In the genomic region with DNA sequence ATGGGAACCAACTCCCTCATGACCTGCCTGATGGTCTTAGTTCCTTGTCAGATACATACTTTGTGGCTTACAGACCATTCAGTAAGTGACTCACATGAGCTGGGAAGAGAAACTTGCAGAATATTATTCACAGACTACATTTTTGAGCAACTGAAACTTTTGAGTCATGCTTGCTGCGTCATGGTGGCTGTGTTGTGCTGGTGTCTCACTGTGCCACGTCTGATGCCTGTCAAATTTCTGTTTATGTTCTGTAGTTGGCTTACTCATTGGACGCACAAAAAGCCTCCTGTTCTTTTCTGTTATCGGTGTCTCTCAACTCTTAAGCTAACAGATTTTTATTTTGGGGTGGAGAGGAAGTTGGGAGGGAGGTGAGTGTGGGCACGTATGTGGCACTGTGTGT, we compare ENCODE assay signal across 20 mouse cellular contexts.
DNase-seq lines count a peak whose midpoint lies in the region; ATAC-seq and TF ChIP-seq lines count a peak whose summit lies in the region.
"Had no signal": no experiment of that assay in that cellular context is flagged by ENCODE, and none has a peak within 500 bp of the region (broad histone marks: within the 10 kb centered on the region; RNA-seq: fewer than 3 reads in every experiment).

No protein-coding gene starts in this region.

- no peak overlapping the region for H3K27ac ChIP-seq in midbrain, embryonic 16.5 days (ENCODE audit: low read length)
- H3K27ac ChIP-seq: forebrain, embryonic 13.5 days; left cerebral cortex, adult 2 months; limb, embryonic 10.5 days; liver, embryonic 12.5 days; midbrain, embryonic 15.5 days had no signal

- DNase-seq in adrenal gland, postnatal 14 days: peak; percentile 33
- DNase-seq in adrenal gland, postnatal 4 days (ENCODE audit: low spot score in 2 of 2): no peak
- DNase-seq in 3T3-L1 (ENCODE audit: low read depth, low spot score) (peak; percentile 96), Patski (ENCODE audit: low read depth, low spot score) (peak; percentile 64)
- DNase-seq in natural killer cell, adult 2 months (ENCODE audit: low spot score in 2 of 2): no peak
- DNase-seq: cerebellum, postnatal 14 days; kidney, adult 18-20 months; kidney, postnatal 10 days; lung, embryonic 14.5 days; thymus, postnatal 14 days had no signal

- H3K27me3 ChIP-seq in Patski: no peaks in the 10 kb centered on the region
- no peaks in the 10 kb centered on the region for H3K27me3 ChIP-seq in midbrain, embryonic 16.5 days (ENCODE audit: control insufficient read depth, insufficient read depth, low read depth, low read length)
- H3K27me3 ChIP-seq: forebrain, embryonic 13.5 days; heart, embryonic 12.5 days; liver, embryonic 12.5 days; midbrain, embryonic 15.5 days had no signal

- ATAC-seq in Patski: no peak
- ATAC-seq in granulocyte monocyte progenitor cell, adult 5-6 weeks (replicated peaks; ENCODE audit: poor library complexity, severe bottlenecking): peak; percentile 52
- ATAC-seq in midbrain, embryonic 16.5 days: no peak
- ATAC-seq in cerebellum, adult (ENCODE audit: insufficient number of reproducible peaks, low FRiP score, low TSS enrichment): no peak
- ATAC-seq: forebrain, embryonic 13.5 days; liver, embryonic 12.5 days; midbrain, embryonic 15.5 days had no signal

- H3K4me1 ChIP-seq in midbrain, embryonic 16.5 days (ENCODE audit: control insufficient read depth, insufficient read depth, low read length): no peaks in the 10 kb centered on the region
- H3K4me1 ChIP-seq: midbrain, embryonic 15.5 days had no signal

- no peak overlapping the region for H3K4me3 ChIP-seq in midbrain, embryonic 16.5 days (ENCODE audit: low read depth, low read length)
- H3K4me3 ChIP-seq: forebrain, embryonic 13.5 days; heart, embryonic 12.5 days; left cerebral cortex, adult 2 months; limb, embryonic 10.5 days; liver, embryonic 12.5 days; midbrain, embryonic 15.5 days had no signal

- POLR2A ChIA-PET in Patski (lab: Charles Lee): no interaction called here

- TF ChIP-seq CTCF in Patski (IDR thresholded peaks at IDR 0.05): no peak

- no peaks in the 10 kb centered on the region for H3K36me3 ChIP-seq in midbrain, embryonic 16.5 days (ENCODE audit: control insufficient read depth, insufficient read depth, low read length)
- H3K36me3 ChIP-seq: G1E; heart, embryonic 12.5 days; limb, embryonic 10.5 days; liver, embryonic 12.5 days; midbrain, embryonic 15.5 days had no signal

- H3K4me2 ChIP-seq in midbrain, embryonic 16.5 days (ENCODE audit: low read length): no peak overlapping the region
- H3K4me2 ChIP-seq: forebrain, embryonic 13.5 days; heart, embryonic 12.5 days; liver, embryonic 12.5 days; lung, embryonic 14.5 days; midbrain, embryonic 15.5 days had no signal

- CTCF ChIA-PET in Patski (lab: Charles Lee): no interaction called here

- no peaks in the 10 kb centered on the region for H3K9me3 ChIP-seq in midbrain, embryonic 16.5 days (replicated peaks; ENCODE audit: control insufficient read depth, low read length, poor library complexity, severe bottlenecking)
- H3K9me3 ChIP-seq: forebrain, embryonic 13.5 days; G1E; heart, embryonic 12.5 days; limb, embryonic 10.5 days; liver, embryonic 12.5 days; midbrain, embryonic 15.5 days had no signal

- no peak overlapping the region for H3K9ac ChIP-seq in midbrain, embryonic 16.5 days (ENCODE audit: low read depth, low read length)
- H3K9ac ChIP-seq: forebrain, embryonic 13.5 days; heart, embryonic 12.5 days; liver, embryonic 12.5 days; lung, embryonic 14.5 days; midbrain, embryonic 15.5 days had no signal

- WGBS in midbrain, embryonic 16.5 days: 85% methylated on average over 5 of the region's 5 CpGs

- in situ Hi-C loops in Patski (cut with MboI; ENCODE audit: low pct_unique_long_range_greater_than_20kb): no loop called here

Comparison
In these comparisons a context has a peak if more than half of its experiments do, and no peak if none do; other contexts are left out.
1. DNase-seq: peak in adrenal gland, postnatal 14 days (single experiment), 3T3-L1 (single experiment) and Patski (single experiment); none in adrenal gland, postnatal 4 days (0 of 2) and natural killer cell, adult 2 months (0 of 2).